ENCODE assay signal across 15 mouse cellular contexts in the genomic region with DNA sequence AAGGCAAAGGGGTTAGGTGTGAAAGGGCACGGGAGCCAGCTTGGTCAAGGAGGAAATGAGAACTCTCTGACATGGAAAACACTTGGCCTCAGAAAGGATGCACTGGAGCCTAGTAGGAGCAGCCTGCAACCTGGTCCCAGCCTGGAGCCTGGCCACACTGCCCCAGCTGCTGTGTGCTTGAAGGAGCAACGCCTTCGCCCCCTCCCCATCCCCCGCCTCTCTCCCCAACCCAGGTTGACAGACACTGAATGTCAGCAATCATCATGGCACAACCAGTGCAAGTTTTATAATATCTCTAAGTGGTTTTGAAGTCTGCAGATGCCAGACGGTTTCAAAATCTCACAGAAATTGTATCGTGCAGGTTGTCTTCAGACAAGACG.
DNase-seq lines count a peak whose midpoint lies in the region; ATAC-seq and TF ChIP-seq lines count a peak whose summit lies in the region.
"Had no signal": no experiment of that assay in that cellular context is flagged by ENCODE, and none has a peak within 500 bp of the region (broad histone marks: within the 10 kb centered on the region; RNA-seq: fewer than 3 reads in every experiment).

No protein-coding gene starts in this region.

- 0 out of 2 replicates have a peak overlapping the region, but pooled peaks have one; percentile 32 for H3K9ac ChIP-seq in midbrain, embryonic 13.5 days (replicated peaks)
- H3K9ac ChIP-seq: embryonic facial prominence, embryonic 15.5 days; kidney, embryonic 15.5 days; liver, embryonic 12.5 days had no signal

- H3K9me3 ChIP-seq in embryonic facial prominence, embryonic 10.5 days = no peaks in the 10 kb centered on the region
- H3K9me3 ChIP-seq in hindbrain, embryonic 10.5 days = no peaks in the 10 kb centered on the region
- no peaks in the 10 kb centered on the region for H3K9me3 ChIP-seq in midbrain, embryonic 13.5 days
- H3K9me3 ChIP-seq: embryonic facial prominence, embryonic 15.5 days; kidney, embryonic 15.5 days; liver, embryonic 12.5 days had no signal

- H3K27ac ChIP-seq in gastrocnemius, adult 2 months = no peak overlapping the region
- no peak overlapping the region; the same call in 1 of the 2 replicates for H3K27ac ChIP-seq in embryonic facial prominence, embryonic 10.5 days (replicated peaks)
- peak overlapping the region; percentile 88 for H3K27ac ChIP-seq in hindbrain, embryonic 10.5 days
- peak overlapping the region; percentile 97 for H3K27ac ChIP-seq in midbrain, embryonic 13.5 days
- H3K27ac ChIP-seq in kidney, adult 2 months (ENCODE audit: insufficient read depth, low read depth, low read length) = no peak overlapping the region
- H3K27ac ChIP-seq: embryonic facial prominence, embryonic 15.5 days; liver, embryonic 12.5 days; macrophage had no signal

- no peak for TF ChIP-seq CTCF in gastrocnemius, adult 2 months (IDR thresholded peaks at IDR 0.05)
- no peak for TF ChIP-seq CTCF in kidney, adult 2 months (conservative IDR thresholded peaks at IDR 0.05; ENCODE audit: insufficient read depth, insufficient read length, low read depth, low read length)

- intact Hi-C loops in gastrocnemius, adult 2 months (cut with DNase I) = no loop called here

- no peaks in the 10 kb centered on the region for H3K27me3 ChIP-seq in embryonic facial prominence, embryonic 10.5 days (replicated peaks; ENCODE audit: low read depth, poor library complexity, severe bottlenecking)
- no peaks in the 10 kb centered on the region for H3K27me3 ChIP-seq in hindbrain, embryonic 10.5 days (ENCODE audit: insufficient read depth, poor library complexity, severe bottlenecking)
- H3K27me3 ChIP-seq in midbrain, embryonic 13.5 days = no peaks in the 10 kb centered on the region
- H3K27me3 ChIP-seq in kidney, adult 2 months (replicated peaks; ENCODE audit: control insufficient read depth, insufficient read depth, low read length) = no peaks in the 10 kb centered on the region
- H3K27me3 ChIP-seq: embryonic facial prominence, embryonic 15.5 days; kidney, embryonic 15.5 days; liver, embryonic 12.5 days had no signal

- H3K4me3 ChIP-seq in gastrocnemius, adult 2 months = no peak overlapping the region
- no peak overlapping the region for H3K4me3 ChIP-seq in embryonic facial prominence, embryonic 10.5 days
- no peak overlapping the region for H3K4me3 ChIP-seq in hindbrain, embryonic 10.5 days
- H3K4me3 ChIP-seq in midbrain, embryonic 13.5 days (replicated peaks) = no peak overlapping the region
- no peak overlapping the region for H3K4me3 ChIP-seq in kidney, adult 2 months (ENCODE audit: insufficient read depth, low read depth, low read length)
- H3K4me3 ChIP-seq: embryonic facial prominence, embryonic 15.5 days; kidney, embryonic 15.5 days; liver, embryonic 12.5 days had no signal

- H3K4me1 ChIP-seq in embryonic facial prominence, embryonic 10.5 days = peaks cover 31% of the 10 kb centered on the region
- H3K4me1 ChIP-seq in hindbrain, embryonic 10.5 days (replicated peaks) = peaks cover 43% of the 10 kb centered on the region
- peaks cover 58% of the 10 kb centered on the region for H3K4me1 ChIP-seq in midbrain, embryonic 13.5 days (replicated peaks)
- no peaks in the 10 kb centered on the region for H3K4me1 ChIP-seq in kidney, adult 2 months (ENCODE audit: control insufficient read depth, insufficient read depth, low read length)
- H3K4me1 ChIP-seq: liver, embryonic 12.5 days had no signal

- TF ChIP-seq POLR2A in kidney, adult 2 months (IDR thresholded peaks at IDR 0.05; ENCODE audit: low read depth, low read length) = no peak

- peak overlapping the region; percentile 36 for H3K4me2 ChIP-seq in midbrain, embryonic 13.5 days (replicated peaks)
- H3K4me2 ChIP-seq: kidney, embryonic 15.5 days; liver, embryonic 12.5 days had no signal

- DNase-seq in gastrocnemius, adult 2 months = peak; percentile 14
- no peak for DNase-seq in gastrocnemius, postnatal 4 days (ENCODE audit: low spot score in 2 of 2)
- peak; percentile 31 for DNase-seq in embryonic facial prominence, embryonic 10.5 days (ENCODE audit: low spot score)
- peak; percentile 40 for DNase-seq in hindbrain, embryonic 10.5 days (ENCODE audit: low spot score)
- no peak for DNase-seq in kidney, adult 2 months
- no peak for DNase-seq in retina, postnatal 1 day
- DNase-seq in cerebellum, adult 9-10 months = no peak
- DNase-seq: B cell, adult 2 months; gastrocnemius, postnatal 36 days; thymus, adult 2 months had no signal

- H3K36me3 ChIP-seq in embryonic facial prominence, embryonic 10.5 days (replicated peaks) = no peaks in the 10 kb centered on the region
- H3K36me3 ChIP-seq in hindbrain, embryonic 10.5 days = no peaks in the 10 kb centered on the region
- no peaks in the 10 kb centered on the region for H3K36me3 ChIP-seq in midbrain, embryonic 13.5 days
- no peaks in the 10 kb centered on the region for H3K36me3 ChIP-seq in kidney, adult 2 months (ENCODE audit: control insufficient read depth, insufficient read depth, low read length)
- H3K36me3 ChIP-seq: embryonic facial prominence, embryonic 15.5 days; kidney, embryonic 15.5 days; liver, embryonic 12.5 days had no signal

- WGBS in embryonic facial prominence, embryonic 10.5 days = 66% methylated on average over 7 of the region's 7 CpGs
- 61% methylated on average over 7 of the region's 7 CpGs for WGBS in hindbrain, embryonic 10.5 days
- 37% methylated on average over 7 of the region's 7 CpGs for WGBS in midbrain, embryonic 13.5 days
- 75% methylated on average over 7 of the region's 7 CpGs for WGBS in kidney, adult 2 months

- peak; percentile 78 for ATAC-seq in midbrain, embryonic 13.5 days
- ATAC-seq: liver, embryonic 12.5 days had no signal

Comparison
In these comparisons a context has a peak if more than half of its experiments do, and no peak if none do; other contexts are left out.
1. DNase-seq: peak in gastrocnemius, adult 2 months (single experiment), embryonic facial prominence, embryonic 10.5 days (single experiment) and hindbrain, embryonic 10.5 days (single experiment); none in gastrocnemius, postnatal 4 days (0 of 2), kidney, adult 2 months (single experiment), retina, postnatal 1 day (single experiment) and cerebellum, adult 9-10 months (single experiment).
2. H3K27ac ChIP-seq: peak in hindbrain, embryonic 10.5 days (single experiment) and midbrain, embryonic 13.5 days (single experiment); none in gastrocnemius, adult 2 months (single experiment), embryonic facial prominence, embryonic 10.5 days (single experiment) and kidney, adult 2 months (single experiment).